Mouse (Mus musculus) neural tube, embryonic 15.5 days (tissue): ENCODE measurements around the gene Gm10491. TPM values are rescaled to one million over a fixed set of nuclear protein-coding genes. Genes with fewer than 3 reads are reported as not detected.
A peak's percentile ranks its signal among the peaks of the same experiment; 100 is the strongest.
"Not testable (repeated sequence)": the region's sequence is repeated elsewhere in the genome, so short reads cannot be mapped to it uniquely, and the experiment has no call there.

Experiments used
- ATAC-seq: fragments of 200-750 bp; cut with Nextera tagmentation; 2 replicates; pipeline ENCODE4 v1.8.0; 2017; ENCODE audit warnings: mild to moderate bottlenecking, moderate TSS enrichment, moderate library complexity; ENCODE audit not compliant: low FRiP score
- H3K27ac ChIP-seq: fragments of 300-500 bp; sonication (generic); replicated peaks from 2 replicates; pipeline ENCODE4 v1.5.1; 2015; ENCODE audit warnings: mild to moderate bottlenecking, inconsistent platforms
- H3K27me3 ChIP-seq: fragments of 300-500 bp; sonication (generic); replicated peaks from 2 replicates; pipeline ENCODE4 v1.6.1; 2015; ENCODE audit warnings: inconsistent platforms
- H3K36me3 ChIP-seq: fragments of 300-500 bp; sonication (generic); 2 replicates; pipeline ENCODE4 v1.6.1; 2015; ENCODE audit warnings: inconsistent platforms
- H3K4me1 ChIP-seq: fragments of 300-500 bp; sonication (generic); 2 replicates; pipeline ENCODE4 v1.6.1; 2015; ENCODE audit warnings: inconsistent platforms
- H3K4me2 ChIP-seq: fragments of 300-500 bp; sonication (generic); 2 replicates; pipeline ENCODE4 v1.6.1; 2015; ENCODE audit warnings: inconsistent platforms, mild to moderate bottlenecking, moderate library complexity
- H3K4me3 ChIP-seq: fragments of 300-500 bp; sonication (generic); replicated peaks from 2 replicates; pipeline ENCODE4 v1.5.1; 2015; ENCODE audit warnings: mild to moderate bottlenecking, inconsistent platforms
- H3K9ac ChIP-seq: fragments of 300-500 bp; sonication (generic); replicated peaks from 2 replicates; pipeline ENCODE4 v1.6.1; 2015; ENCODE audit warnings: mild to moderate bottlenecking, inconsistent platforms
- H3K9me3 ChIP-seq: fragments of 300-500 bp; sonication (generic); replicated peaks from 2 replicates; pipeline ENCODE4 v1.6.1; 2016; ENCODE audit warnings: inconsistent platforms
- WGBS: fragments of 180-500 bp; shearing (Covaris S2); methylation state at CpG from one replicate; pipeline ENCODE4 v1.1.7; 2015; ENCODE audit warnings: mixed read lengths; 5-methylcytosine and 5-hydroxymethylcytosine counted together
- polyA plus RNA-seq: library from polyadenylated mRNA; unstranded; fragments of >200 nt; fragmentation: Nextera tagmentation; extraction: Ambion mirVana; gene quantifications from 2 replicates; pipeline ENCODE4 v1.2.1, GENCODE M21; 2015

Gene Gm10491
- polyA plus RNA-seq, 1 experiment from 2014 or later: not detected

DNA sequence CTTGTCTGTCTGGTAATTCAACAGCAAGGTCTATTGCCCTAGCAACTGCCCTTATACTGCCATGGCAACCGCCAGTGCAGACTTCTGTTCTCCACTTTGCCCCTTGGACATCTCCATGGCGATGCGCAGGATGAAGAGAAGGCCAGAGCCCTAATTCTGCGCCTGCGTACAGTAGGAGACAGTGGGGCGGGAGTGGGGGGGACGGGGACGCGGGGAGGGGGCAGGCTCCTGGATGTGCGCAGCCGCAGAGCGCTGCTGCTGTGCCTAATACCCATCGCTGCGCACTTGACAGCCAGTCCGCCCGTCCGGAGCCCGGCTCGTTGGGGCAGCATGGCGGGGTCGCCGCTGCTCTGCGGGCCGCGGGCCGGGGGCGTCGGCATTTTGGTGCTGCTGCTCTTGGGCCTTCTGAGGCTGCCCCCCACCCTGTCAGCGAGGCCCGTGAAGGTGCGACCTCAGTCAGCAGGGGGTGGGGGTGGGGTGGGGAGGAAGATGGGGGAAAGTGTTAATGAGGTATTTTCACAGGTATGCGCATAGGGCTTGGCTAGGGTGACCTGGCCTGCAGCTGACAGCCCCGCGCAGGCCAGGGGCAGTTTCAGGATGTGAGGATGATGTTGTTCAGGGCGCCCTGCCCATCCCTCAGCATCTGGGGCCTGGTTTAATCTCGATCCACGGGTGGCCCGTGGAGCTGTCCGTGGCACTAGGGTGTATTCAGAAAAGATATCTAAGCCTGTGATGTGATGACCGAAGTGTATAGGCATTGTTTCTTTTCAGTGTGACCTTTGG lies 12.2 kb upstream of the Gm10491 start, which contains the start of gene Pcsk1n:
Gene Pcsk1n (plus strand): TSS at position 222 of the 783 bp plus-strand sequence.
- ATAC-seq: peak; percentile 91
- Histone ChIP-seq H3K9ac (peak within 1 kb of the TSS; percentile 58), H3K36me3 (no peaks in the 10 kb centered on the region), H3K4me1 (peaks cover 11% of the 10 kb centered on the region), H3K27ac (peak within 1 kb of the TSS; percentile 79), H3K4me3 (peak within 1 kb of the TSS; percentile 51), H3K4me2 (peak within 1 kb of the TSS; percentile 65), H3K27me3 (no peaks in the 10 kb centered on the region), H3K9me3 (no peaks in the 10 kb centered on the region)
- WGBS: 17% methylated on average over 39 of the region's 40 CpGs

DNA sequence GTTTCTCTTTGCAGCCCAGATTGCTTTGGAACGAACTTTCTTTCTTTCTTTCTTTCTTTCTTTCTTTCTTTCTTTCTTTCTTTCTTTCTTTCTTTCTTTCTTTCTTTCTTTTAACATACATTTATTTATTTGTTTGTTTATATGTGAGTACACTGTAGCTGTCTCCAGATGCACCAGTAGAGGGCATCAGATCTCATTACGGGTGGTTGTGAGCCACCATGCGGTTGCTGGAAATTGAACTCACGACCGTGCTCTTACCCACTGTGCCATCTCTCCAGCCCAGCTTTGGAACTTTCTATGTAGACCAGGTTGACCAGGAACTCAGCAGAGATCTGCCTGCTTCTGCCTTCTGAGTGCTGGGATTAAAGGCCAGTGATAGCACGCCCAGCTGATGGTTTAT lies 10.3 kb upstream of the Gm10491 start:
- not testable (repeated sequence) for H3K4me3 ChIP-seq, H3K4me1 ChIP-seq, H3K36me3 ChIP-seq, H3K27ac ChIP-seq, H3K27me3 ChIP-seq, H3K4me2 ChIP-seq, H3K9me3 ChIP-seq, H3K9ac ChIP-seq, ATAC-seq
- 75% methylated on average over 6 of the region's 6 CpGs for WGBS

DNA sequence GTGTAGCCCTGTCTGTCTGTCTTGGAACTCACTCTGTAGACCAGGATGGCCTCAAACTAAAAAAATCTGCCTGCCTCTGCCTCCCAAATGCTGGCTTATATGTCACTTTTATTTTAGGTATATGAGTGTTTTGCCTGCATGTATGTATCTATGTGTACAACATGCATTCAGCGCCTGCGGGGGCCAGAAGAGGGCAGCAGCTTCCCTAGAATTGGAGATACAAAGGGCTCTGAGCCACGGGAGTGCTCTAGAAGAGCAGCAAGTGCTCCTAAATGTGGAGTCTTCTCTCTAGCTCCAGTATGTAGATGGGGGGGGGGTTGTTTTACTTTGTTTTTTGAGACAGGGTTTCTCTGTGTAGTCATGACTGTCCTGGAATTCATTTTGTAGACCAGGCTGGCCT lies 8.0 kb upstream of the Gm10491 start:
- not testable (repeated sequence) for H3K27me3 ChIP-seq, H3K9me3 ChIP-seq, H3K36me3 ChIP-seq, ATAC-seq, H3K4me2 ChIP-seq, H3K4me1 ChIP-seq, H3K4me3 ChIP-seq, H3K9ac ChIP-seq, H3K27ac ChIP-seq
- WGBS: 19% methylated on average over 3 of the region's 3 CpGs

DNA sequence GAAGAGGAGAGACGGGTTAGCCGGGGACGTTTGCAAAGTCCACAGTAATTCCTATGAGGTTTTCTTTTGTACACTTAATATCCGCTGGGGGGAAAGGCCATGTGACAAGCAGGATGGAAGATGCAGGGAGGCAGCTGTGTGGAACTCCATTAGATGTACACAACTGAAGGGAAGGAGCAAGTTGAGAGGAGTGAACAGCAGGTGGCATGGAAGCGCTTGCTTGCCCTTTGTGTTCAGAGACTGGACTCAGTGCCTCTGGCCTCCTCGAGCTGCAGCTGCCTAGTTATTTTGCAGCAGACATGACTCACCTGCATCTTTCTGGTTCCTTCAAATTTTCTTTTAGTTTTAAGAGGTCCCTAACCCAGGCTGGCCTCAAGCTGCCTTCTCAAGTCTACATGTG lies 2.8 kb upstream of the Gm10491 start:
- no peak overlapping the region for H3K9ac ChIP-seq
- no peak overlapping the region for H3K4me3 ChIP-seq
- ATAC-seq: no peak
- no peaks in the 10 kb centered on the region for H3K4me1 ChIP-seq
- WGBS: 56% methylated on average over 6 of the region's 6 CpGs
- peaks cover 6% of the 10 kb centered on the region; the same call in 1 of the 2 replicates for H3K36me3 ChIP-seq
- no peak overlapping the region for H3K27ac ChIP-seq
- no peak overlapping the region for H3K4me2 ChIP-seq
- H3K9me3 ChIP-seq: no peaks in the 10 kb centered on the region
- H3K27me3 ChIP-seq: no peaks in the 10 kb centered on the region

DNA sequence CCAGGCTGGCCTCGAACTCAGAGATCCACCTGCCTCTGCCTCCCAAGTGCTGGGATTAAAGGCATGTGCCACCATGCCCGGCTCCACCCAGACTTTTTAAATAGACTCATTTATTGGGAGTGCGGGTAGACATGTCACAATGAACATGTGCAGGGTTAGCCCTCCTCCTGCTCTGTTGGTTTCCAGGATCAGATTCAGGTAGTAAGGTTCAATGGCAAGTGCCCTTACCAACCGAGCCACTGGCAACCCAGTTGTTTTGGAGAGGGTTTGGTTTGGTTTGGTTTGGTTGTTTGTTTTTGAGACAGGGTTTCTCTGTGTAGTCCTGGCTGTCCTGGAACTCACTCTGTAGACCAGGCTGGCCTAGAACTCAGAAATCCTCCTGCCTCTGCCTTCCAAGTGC lies 1.6 kb upstream of the Gm10491 start, which contains the start of gene Gm10490:
Gene Gm10490 (plus strand): TSS at position 301 of the 400 bp plus-strand sequence.
- not testable (repeated sequence) for H3K4me2 ChIP-seq

DNA sequence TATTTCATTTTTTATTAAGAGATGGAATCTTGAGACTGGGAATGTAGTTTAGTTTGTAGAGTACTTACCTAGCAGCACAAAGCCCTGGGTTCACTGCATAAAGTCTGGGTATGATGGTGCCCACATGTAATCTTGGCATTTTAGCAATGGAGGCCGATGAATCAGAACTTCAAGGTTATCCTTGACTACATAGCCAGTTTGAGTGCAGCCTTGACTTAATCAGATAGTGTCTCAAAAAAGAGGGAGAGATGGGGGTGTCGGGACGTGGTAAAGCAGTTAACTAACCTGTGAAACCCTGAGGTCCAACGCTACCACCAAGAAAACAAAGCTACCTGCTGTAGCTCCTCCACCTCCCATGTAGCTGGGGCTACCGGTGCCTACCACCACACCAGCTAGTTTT lies 3.2 kb downstream of the Gm10491 start:
- Histone ChIP-seq H3K27ac (no peak overlapping the region), H3K36me3 (peaks cover 8% of the 10 kb centered on the region; the same call in 1 of the 2 replicates), H3K4me1 (peaks cover 7% of the 10 kb centered on the region; the same call in 1 of the 2 replicates), H3K9ac (no peak overlapping the region), H3K9me3 (no peaks in the 10 kb centered on the region), H3K4me3 (no peak overlapping the region), H3K4me2 (no peak overlapping the region), H3K27me3 (no peaks in the 10 kb centered on the region)
- 98% methylated on average over 5 of the region's 5 CpGs for WGBS
- no peak for ATAC-seq

More for the DNA sequence above, 1.6 kb upstream of the Gm10491 start, which contains the start of gene Gm10490:
- not testable (repeated sequence) for H3K4me3 ChIP-seq, H3K36me3 ChIP-seq, H3K4me1 ChIP-seq, H3K9ac ChIP-seq, H3K9me3 ChIP-seq, H3K27me3 ChIP-seq, ATAC-seq, H3K27ac ChIP-seq
- 90% methylated on average over 4 of the region's 4 CpGs for WGBS

DNA sequence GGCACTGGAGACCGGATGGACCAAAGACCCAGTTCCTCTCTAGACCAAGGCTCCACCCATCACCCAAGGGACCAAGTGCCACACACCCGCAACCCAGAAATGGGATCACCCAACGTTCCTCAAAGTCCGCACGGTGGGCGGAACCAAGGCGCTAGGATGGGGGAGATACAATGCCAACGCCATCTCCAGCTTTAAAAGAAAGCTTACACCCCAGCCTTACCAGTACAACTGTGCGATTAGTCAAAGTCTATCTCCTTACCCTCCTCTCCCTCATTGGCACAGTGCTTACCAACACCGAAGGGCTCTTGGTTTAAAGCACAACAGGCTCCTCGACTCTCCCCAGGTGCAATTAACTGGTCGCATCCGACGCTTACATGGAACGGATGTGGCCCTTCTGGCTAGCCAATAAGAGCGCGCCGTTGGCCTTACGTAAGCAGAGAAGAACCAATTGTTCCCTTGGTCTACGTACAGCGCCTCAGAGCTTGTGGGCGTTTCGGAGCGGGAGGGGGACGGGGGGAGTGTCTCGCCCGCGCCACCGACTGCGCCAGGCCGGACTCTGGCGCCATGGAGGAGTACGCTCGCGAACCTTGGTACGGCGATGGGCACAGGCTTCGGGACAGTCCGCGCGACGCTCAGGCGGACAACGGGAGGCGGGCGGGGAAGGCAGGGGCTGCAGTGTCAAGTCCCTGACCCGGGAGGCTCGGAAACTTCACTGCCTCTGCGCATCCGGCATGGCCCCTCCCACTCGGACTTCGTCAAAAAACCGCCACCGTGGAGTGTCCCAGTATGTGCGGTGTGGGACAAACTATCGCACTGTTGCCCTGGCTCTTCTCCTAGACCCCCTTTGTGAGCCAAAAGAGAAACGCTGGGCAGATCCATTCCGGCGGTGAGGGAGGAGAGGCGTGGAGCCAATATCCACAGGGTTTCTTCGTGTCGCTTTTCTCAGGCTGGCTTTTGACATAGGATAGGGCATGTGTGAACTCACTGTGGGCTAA lies 8.5 kb downstream of the Gm10491 start, which contains the start of the genes Pqbp1 and Timm17b:
Gene Pqbp1 (minus strand): TSS at position 390 of the 995 bp plus-strand sequence.
Gene Timm17b (plus strand): TSS at position 478 of the 995 bp plus-strand sequence.
- H3K9ac ChIP-seq: peak within 1 kb of the TSS; percentile 58
- peak within 1 kb of the TSS; percentile 58 for H3K4me2 ChIP-seq
- peak; percentile 98 for ATAC-seq
- H3K27ac ChIP-seq: peak within 1 kb of the TSS; percentile 90
- 19% methylated on average over 62 of the region's 62 CpGs for WGBS
- peak within 1 kb of the TSS; percentile 54 for H3K4me3 ChIP-seq
- peaks cover 16% of the 10 kb centered on the region for H3K4me1 ChIP-seq
- no peaks in the 10 kb centered on the region for H3K9me3 ChIP-seq
- H3K36me3 ChIP-seq: peaks cover 15% of the 10 kb centered on the region
- H3K27me3 ChIP-seq: no peaks in the 10 kb centered on the region

DNA sequence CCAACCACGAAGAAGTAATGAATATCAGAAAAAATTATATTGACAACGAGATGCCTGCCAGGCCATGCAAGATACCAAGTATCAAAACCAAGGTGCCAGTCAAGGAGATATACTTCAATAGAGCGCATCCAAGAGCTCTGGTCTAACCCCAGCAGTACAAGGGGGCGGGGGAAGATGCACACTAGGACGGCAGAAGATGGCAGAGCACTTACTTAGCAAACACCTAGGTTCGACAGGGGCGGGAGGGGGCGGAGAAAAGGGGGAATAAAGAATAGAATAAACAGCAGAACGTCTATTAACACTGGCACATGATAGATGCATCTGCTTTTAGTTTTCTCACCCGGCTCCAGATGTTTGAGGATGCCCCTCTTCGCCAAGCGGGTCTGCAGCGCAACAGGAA lies 9.4 kb downstream of the Gm10491 start:
- ATAC-seq: no peak
- peak overlapping the region; percentile 90 for H3K27ac ChIP-seq
- H3K9me3 ChIP-seq: no peaks in the 10 kb centered on the region
- peaks cover 16% of the 10 kb centered on the region for H3K4me1 ChIP-seq
- peak overlapping the region; percentile 47 for H3K9ac ChIP-seq
- WGBS: 25% methylated on average over 13 of the region's 13 CpGs
- H3K27me3 ChIP-seq: no peaks in the 10 kb centered on the region
- H3K4me3 ChIP-seq: peak overlapping the region; percentile 54
- H3K36me3 ChIP-seq: peaks cover 17% of the 10 kb centered on the region
- H3K4me2 ChIP-seq: peak overlapping the region; percentile 58

DNA sequence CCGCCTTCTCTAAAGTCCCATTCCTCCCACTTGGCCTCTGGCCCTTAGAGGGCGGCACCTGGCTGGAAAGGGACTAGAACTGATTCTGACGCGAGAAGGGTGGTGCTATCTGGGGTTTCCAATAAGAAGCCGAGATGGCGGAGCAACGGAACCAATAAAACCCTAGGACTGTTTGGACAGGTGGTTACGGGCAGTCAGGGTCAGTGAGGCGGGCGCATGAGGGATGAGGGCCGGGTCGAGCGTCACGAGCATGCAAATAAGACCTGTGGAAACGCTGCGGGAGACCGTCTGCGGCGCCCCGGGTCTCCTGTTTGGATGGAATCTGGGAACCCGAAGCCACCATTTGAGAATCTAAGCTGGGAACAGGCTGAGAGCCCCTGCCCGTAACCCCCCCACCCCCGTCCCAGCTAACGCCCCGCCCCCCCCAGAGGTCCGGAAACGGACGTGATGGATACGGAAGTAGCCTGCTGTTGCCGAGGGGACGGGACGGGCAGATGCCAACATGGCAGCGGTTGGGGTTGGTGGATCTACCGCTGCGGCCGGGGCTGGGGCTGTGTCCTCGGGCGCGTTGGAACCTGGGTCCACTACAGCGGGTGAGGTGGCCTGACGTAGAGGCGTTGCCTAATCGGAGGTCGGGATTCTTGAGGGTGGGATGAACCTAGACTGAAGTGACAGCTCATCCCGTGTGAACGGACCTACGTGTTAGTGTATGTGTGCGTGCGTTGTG lies 23.6 kb downstream of the Gm10491 start, which contains the start of gene Slc35a2:
Gene Slc35a2 (plus strand): TSS at position 188 of the 727 bp plus-strand sequence.
- ATAC-seq: peak; percentile 90
- Histone ChIP-seq H3K4me3 (peak within 1 kb of the TSS; percentile 56), H3K27ac (peak within 1 kb of the TSS; percentile 88), H3K4me2 (peak within 1 kb of the TSS; percentile 59), H3K27me3 (no peaks in the 10 kb centered on the region), H3K9ac (peak within 1 kb of the TSS; percentile 47), H3K9me3 (no peaks in the 10 kb centered on the region), H3K4me1 (peaks cover 16% of the 10 kb centered on the region), H3K36me3 (peaks cover 8% of the 10 kb centered on the region; the same call in 1 of the 2 replicates)
- WGBS: 16% methylated on average over 49 of the region's 49 CpGs

DNA sequence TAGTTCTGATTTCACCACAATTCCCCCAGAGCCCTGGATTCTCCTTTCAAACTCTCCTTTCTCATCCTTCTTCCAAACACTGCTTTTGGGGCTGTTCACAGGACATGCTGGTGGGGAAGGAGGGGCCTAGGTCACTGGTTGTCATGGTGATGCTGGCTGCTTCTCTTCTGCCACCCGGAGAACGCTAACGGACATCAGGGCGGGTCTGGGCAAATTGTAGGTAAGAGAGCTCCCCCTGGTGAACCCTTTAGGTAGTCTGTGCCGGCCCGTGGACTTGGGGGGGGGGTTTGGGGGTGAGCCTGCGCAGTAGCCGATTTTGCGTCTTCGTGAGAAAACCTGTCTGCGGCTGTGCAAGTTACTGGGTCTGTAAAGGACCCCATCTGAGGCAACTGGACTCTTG lies 27.8 kb downstream of the Gm10491 start:
- peak overlapping the region; percentile 70 for H3K4me2 ChIP-seq
- H3K27me3 ChIP-seq: no peaks in the 10 kb centered on the region
- H3K4me3 ChIP-seq: peak overlapping the region; percentile 53
- no peaks in the 10 kb centered on the region for H3K36me3 ChIP-seq
- ATAC-seq: peak; percentile 37; the same call in 1 of the 2 replicates
- no peaks in the 10 kb centered on the region for H3K9me3 ChIP-seq
- H3K9ac ChIP-seq: no peak overlapping the region
- 26% methylated on average over 11 of the region's 11 CpGs for WGBS
- no peak overlapping the region for H3K27ac ChIP-seq
- peaks cover 11% of the 10 kb centered on the region for H3K4me1 ChIP-seq
